Mouse (Mus musculus): Measurements from ENCODE around the gene Macf1.
A peak's percentile ranks its signal among the peaks of the same experiment; 100 is the strongest.
"Not testable (repeated sequence)": the region's sequence is repeated elsewhere in the genome, so short reads cannot be mapped to it uniquely, and the experiment has no call there.

Gene Macf1

GRCm38 (mm10) chr4:123337693-123338092 is 346.5 kb downstream of the Macf1 start:
- no peak for DNase-seq

- DNase-seq: no peak
Measured at GRCm38 (mm10) chr4:123335796-123336585, 348.2 kb downstream of the Macf1 start.

GRCm38 (mm10) chr4:123335244-123335643 is 348.9 kb downstream of the Macf1 start:
- DNase-seq: not testable (repeated sequence)

- no peak for DNase-seq
Measured at GRCm38 (mm10) chr4:123334177-123334576, 350.0 kb downstream of the Macf1 start.

GRCm38 (mm10) chr4:123333151-123333550 is 351.0 kb downstream of the Macf1 start:
- no peak for DNase-seq

- not testable (repeated sequence) for DNase-seq
Measured at GRCm38 (mm10) chr4:123331961-123332360, 352.2 kb downstream of the Macf1 start.

- no peak for DNase-seq
Measured at GRCm38 (mm10) chr4:123331326-123331725, 352.8 kb downstream of the Macf1 start.

- DNase-seq: no peak
Measured at GRCm38 (mm10) chr4:123328946-123329345, 355.2 kb downstream of the Macf1 start.

- DNase-seq: no peak
Measured at GRCm38 (mm10) chr4:123327630-123328029, 356.5 kb downstream of the Macf1 start.

GRCm38 (mm10) chr4:123326087-123326486 is 358.1 kb downstream of the Macf1 start:
- DNase-seq: no peak

- no peak for DNase-seq
Measured at GRCm38 (mm10) chr4:123323534-123323933, 360.6 kb downstream of the Macf1 start, which contains the start of gene Oxct2a. Gene Oxct2a (minus strand): TSS chr4:123323634.

GRCm38 (mm10) chr4:123322910-123323309 is 361.2 kb downstream of the Macf1 start:
- not testable (repeated sequence) for DNase-seq

- no peak for DNase-seq
Measured at GRCm38 (mm10) chr4:123314497-123314896, 369.7 kb downstream of the Macf1 start.

- DNase-seq: peak; percentile 42
Measured at GRCm38 (mm10) chr4:123313010-123313409, 371.1 kb downstream of the Macf1 start.

- DNase-seq: no peak
Measured at GRCm38 (mm10) chr4:123311845-123312244, 372.3 kb downstream of the Macf1 start.

- no peak for DNase-seq
Measured at GRCm38 (mm10) chr4:123308292-123308691, 375.9 kb downstream of the Macf1 start.

GRCm38 (mm10) chr4:123306999-123307398 is 377.2 kb downstream of the Macf1 start:
- no peak for DNase-seq

- no peak for DNase-seq
Measured at GRCm38 (mm10) chr4:123305789-123306188, 378.4 kb downstream of the Macf1 start.
